Mouse (Mus musculus): Measurements from ENCODE around the gene Vars. TPM values are rescaled to one million over a fixed set of nuclear protein-coding genes. Genes with fewer than 3 reads are reported as not detected.
"Not testable (repeated sequence)": the region's sequence is repeated elsewhere in the genome, so short reads cannot be mapped to it uniquely, and the experiment has no call there.

Gene Vars
- polyA plus RNA-seq, 1 experiment from 2014 or later: 68.7 TPM

- no peak overlapping the region for H3K9ac ChIP-seq
- no peak overlapping the region for H3K4me3 ChIP-seq
- no peak for ATAC-seq (ENCODE audit: low FRiP score, low read depth)
- 90% methylated on average over 5 of the region's 5 CpGs for WGBS
- no peak overlapping the region for H3K27ac ChIP-seq (replicated peaks)
- no peaks in the 10 kb centered on the region for H3K36me3 ChIP-seq
- peaks cover 14% of the 10 kb centered on the region for H3K4me1 ChIP-seq (replicated peaks)
- no peaks in the 10 kb centered on the region for H3K27me3 ChIP-seq
- no peaks in the 10 kb centered on the region for H3K9me3 ChIP-seq
- H3K4me2 ChIP-seq: no peak overlapping the region
Observed at GRCm38 (mm10) chr17:34997142-34997483, 3.7 kb upstream of the Vars start.

GRCm38 (mm10) chr17:34998526-34999430, 2.0 kb upstream of the Vars start:
- Histone ChIP-seq H3K4me3 (no peak overlapping the region), H3K4me2 (0 out of 2 replicates have a peak overlapping the region, but pooled peaks have one; percentile 99)

GRCm38 (mm10) chr17:34999871-35000716, 693 bp upstream of the Vars start:
- not testable (repeated sequence) for H3K9me3 ChIP-seq; H3K36me3 ChIP-seq; ATAC-seq (ENCODE audit: low FRiP score, low read depth); H3K27me3 ChIP-seq
- H3K9ac ChIP-seq: peak overlapping the region; percentile 97
- H3K4me1 ChIP-seq (replicated peaks): peaks cover 29% of the 10 kb centered on the region
- WGBS: 22% methylated on average over 30 of the region's 32 CpGs
- peak overlapping the region; percentile 96 for H3K27ac ChIP-seq (replicated peaks)
- peak overlapping the region; percentile 99 for H3K4me2 ChIP-seq
- peak overlapping the region; percentile 63 for H3K4me3 ChIP-seq

More at GRCm38 (mm10) chr17:34998526-34999430, 2.0 kb upstream of the Vars start:
- no peak for ATAC-seq (ENCODE audit: low FRiP score, low read depth)
- 93% methylated on average over 15 of the region's 15 CpGs for WGBS
- no peaks in the 10 kb centered on the region for H3K36me3 ChIP-seq
- no peak overlapping the region for H3K27ac ChIP-seq (replicated peaks)
- peaks cover 29% of the 10 kb centered on the region for H3K4me1 ChIP-seq (replicated peaks)
- H3K9me3 ChIP-seq: no peaks in the 10 kb centered on the region
- H3K9ac ChIP-seq: no peak overlapping the region
- no peaks in the 10 kb centered on the region for H3K27me3 ChIP-seq

GRCm38 (mm10) chr17:35001452-35002152, 815 bp downstream of the Vars start:
- Histone ChIP-seq H3K4me1 (replicated peaks) (peaks cover 29% of the 10 kb centered on the region), H3K27me3 (no peaks in the 10 kb centered on the region), H3K9me3 (no peaks in the 10 kb centered on the region), H3K4me2 (peak overlapping the region; percentile 99), H3K9ac (peak overlapping the region; percentile 97), H3K27ac (replicated peaks) (peak overlapping the region; percentile 96), H3K4me3 (peak overlapping the region; percentile 63), H3K36me3 (peaks cover 16% of the 10 kb centered on the region)
- under 1% methylated on average over 35 of the region's 35 CpGs for WGBS
- ATAC-seq (ENCODE audit: low FRiP score, low read depth): peak; percentile 55

GRCm38 (mm10) chr17:35002153-35002865, 1.5 kb downstream of the Vars start:
- 10% methylated on average over 12 of the region's 12 CpGs for WGBS
- Histone ChIP-seq H3K9ac (peak overlapping the region; percentile 97), H3K27ac (replicated peaks) (peak overlapping the region; percentile 96), H3K4me2 (peak overlapping the region; percentile 99), H3K36me3 (peaks cover 20% of the 10 kb centered on the region), H3K4me1 (replicated peaks) (peaks cover 29% of the 10 kb centered on the region), H3K27me3 (no peaks in the 10 kb centered on the region), H3K4me3 (peak overlapping the region; percentile 63), H3K9me3 (no peaks in the 10 kb centered on the region)
- ATAC-seq (ENCODE audit: low FRiP score, low read depth): no peak

- no peak for ATAC-seq (ENCODE audit: low FRiP score, low read depth)
- H3K27me3 ChIP-seq: no peaks in the 10 kb centered on the region
- peaks cover 26% of the 10 kb centered on the region for H3K36me3 ChIP-seq
- no peaks in the 10 kb centered on the region for H3K9me3 ChIP-seq
- no peak overlapping the region for H3K4me3 ChIP-seq
- H3K4me1 ChIP-seq (replicated peaks): peaks cover 29% of the 10 kb centered on the region
- H3K9ac ChIP-seq: no peak overlapping the region
- 77% methylated on average over 9 of the region's 9 CpGs for WGBS
- no peak overlapping the region for H3K27ac ChIP-seq (replicated peaks)
- peak overlapping the region; percentile 99; the same call in 1 of the 2 replicates for H3K4me2 ChIP-seq
Observed at GRCm38 (mm10) chr17:35003022-35003838, 2.4 kb downstream of the Vars start.

GRCm38 (mm10) chr17:35004075-35004717, 3.4 kb downstream of the Vars start:
- ATAC-seq (ENCODE audit: low FRiP score, low read depth): no peak

GRCm38 (mm10) chr17:35005158-35005557, 4.4 kb downstream of the Vars start:
- ATAC-seq (ENCODE audit: low FRiP score, low read depth): no peak
- Histone ChIP-seq H3K36me3 (peaks cover 36% of the 10 kb centered on the region), H3K9me3 (no peaks in the 10 kb centered on the region), H3K4me2 (no peak overlapping the region), H3K4me1 (replicated peaks) (peaks cover 23% of the 10 kb centered on the region), H3K4me3 (no peak overlapping the region), H3K9ac (no peak overlapping the region), H3K27ac (replicated peaks) (no peak overlapping the region), H3K27me3 (no peaks in the 10 kb centered on the region)
- 95% methylated on average over 10 of the region's 10 CpGs for WGBS

More at GRCm38 (mm10) chr17:35004075-35004717, 3.4 kb downstream of the Vars start:
- peaks cover 29% of the 10 kb centered on the region for H3K4me1 ChIP-seq (replicated peaks)
- H3K9ac ChIP-seq: no peak overlapping the region
- no peak overlapping the region for H3K27ac ChIP-seq (replicated peaks)
- no peak overlapping the region for H3K4me3 ChIP-seq
- H3K27me3 ChIP-seq: no peaks in the 10 kb centered on the region
- 96% methylated on average over 17 of the region's 17 CpGs for WGBS
- H3K36me3 ChIP-seq: peaks cover 31% of the 10 kb centered on the region
- no peaks in the 10 kb centered on the region for H3K9me3 ChIP-seq
- no peak overlapping the region for H3K4me2 ChIP-seq

- peaks cover 23% of the 10 kb centered on the region for H3K4me1 ChIP-seq (replicated peaks)
- not testable (repeated sequence) for H3K9ac ChIP-seq; H3K4me3 ChIP-seq; H3K27me3 ChIP-seq; H3K9me3 ChIP-seq; ATAC-seq (ENCODE audit: low FRiP score, low read depth); H3K4me2 ChIP-seq; H3K27ac ChIP-seq (replicated peaks)
- peaks cover 43% of the 10 kb centered on the region for H3K36me3 ChIP-seq
- WGBS: 95% methylated on average over 4 of the region's 5 CpGs
Observed at GRCm38 (mm10) chr17:35005902-35006301, 5.1 kb downstream of the Vars start.

GRCm38 (mm10) chr17:35007387-35007991, 6.7 kb downstream of the Vars start:
- no peak for ATAC-seq (ENCODE audit: low FRiP score, low read depth)
- no peak overlapping the region for H3K4me2 ChIP-seq
- no peak overlapping the region for H3K9ac ChIP-seq
- no peaks in the 10 kb centered on the region for H3K27me3 ChIP-seq
- WGBS: 96% methylated on average over 7 of the region's 7 CpGs
- H3K4me1 ChIP-seq (replicated peaks): peaks cover 12% of the 10 kb centered on the region
- H3K27ac ChIP-seq (replicated peaks): no peak overlapping the region
- no peaks in the 10 kb centered on the region for H3K9me3 ChIP-seq
- H3K36me3 ChIP-seq: peaks cover 59% of the 10 kb centered on the region
- H3K4me3 ChIP-seq: no peak overlapping the region
